Mouse (Mus musculus) lung, postnatal 36 days (tissue): ENCODE results near the gene Epha8.

Source experiments
- DNase-seq: peaks from one replicate; pipeline ENCODE4 v3.0.0; 2022; ENCODE audit warnings: mixed read lengths

Epha8 gene

GRCm38 (mm10) chr4:136899154-136899553 is 57.5 kb downstream of the Epha8 start:
- no peak for DNase-seq

- no peak for DNase-seq
These were observed 58.0 kb downstream of the Epha8 start, which contains the start of gene C1qa for GRCm38 (mm10) chr4:136898637-136899036. Gene C1qa (minus strand): TSS chr4:136898803.

GRCm38 (mm10) chr4:136898084-136898598 is 58.5 kb downstream of the Epha8 start:
- DNase-seq = no peak

- DNase-seq = no peak
These were observed 60.2 kb downstream of the Epha8 start for GRCm38 (mm10) chr4:136896461-136896860.

- no peak for DNase-seq
These were observed 60.8 kb downstream of the Epha8 start for GRCm38 (mm10) chr4:136895861-136896260.

DNA sequence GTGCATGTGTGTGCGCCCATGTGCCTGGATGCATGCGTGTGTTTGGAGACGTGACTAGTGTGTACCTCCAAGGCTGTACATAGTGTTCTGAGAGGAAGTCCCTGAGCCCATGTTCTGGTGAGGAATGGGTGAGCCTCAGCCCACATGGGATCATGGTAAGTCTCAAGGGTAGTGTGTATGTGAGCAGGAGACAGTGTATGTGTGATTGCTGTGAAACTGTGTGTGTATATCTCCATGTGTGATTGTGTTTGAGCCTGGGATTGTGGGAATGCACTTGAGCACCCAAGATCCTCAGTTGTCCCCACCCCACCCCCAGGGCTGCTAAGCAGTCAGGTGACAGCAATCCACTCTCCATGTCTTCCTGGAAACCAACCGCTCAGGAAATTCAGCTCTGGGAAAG is 61.8 kb downstream of the Epha8 start:
- no peak for DNase-seq

DNA sequence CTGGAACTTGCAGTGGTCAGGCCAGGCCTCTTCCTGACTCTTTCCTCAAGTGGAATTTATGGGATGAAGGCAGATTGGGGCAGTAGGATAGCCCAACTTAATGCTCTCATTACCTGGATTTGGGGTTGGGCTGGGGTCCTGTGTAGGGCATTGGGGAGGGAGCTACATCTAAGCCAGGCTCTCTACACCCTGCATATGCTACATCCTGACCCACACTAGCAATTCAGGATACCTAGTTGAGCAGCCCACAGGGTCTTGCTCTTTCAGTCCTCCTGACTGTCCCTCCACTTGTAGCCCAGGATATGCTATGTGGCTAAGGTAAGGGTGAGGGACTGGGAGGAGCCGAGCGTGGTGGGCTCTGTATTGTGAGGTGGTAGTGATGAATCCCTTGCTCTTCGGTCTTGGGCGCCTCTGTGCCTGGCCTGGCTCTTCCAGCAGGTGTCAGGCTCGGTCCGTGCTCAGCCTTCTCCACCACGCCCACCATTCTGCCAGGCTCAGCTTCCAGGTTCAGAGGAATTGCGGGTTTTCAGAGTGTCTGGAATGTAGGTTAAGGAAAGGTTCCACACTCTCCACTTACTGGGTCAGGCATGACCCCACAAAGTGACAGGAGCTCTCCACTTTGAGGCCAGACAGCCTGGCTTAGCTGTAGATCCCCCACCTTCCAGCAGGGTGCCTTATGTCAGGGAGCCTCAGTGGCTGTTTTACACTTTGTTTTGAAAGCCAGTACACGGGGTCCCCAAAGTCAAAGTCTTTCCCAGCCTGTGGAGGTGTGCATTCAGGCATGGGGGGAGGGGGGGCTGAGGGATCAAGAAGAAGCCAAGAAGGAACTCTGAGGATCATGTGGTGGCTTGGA is 62.7 kb downstream of the Epha8 start:
- DNase-seq = no peak

- DNase-seq = no peak
These were observed 63.8 kb downstream of the Epha8 start, which contains the start of gene C1qc for GRCm38 (mm10) chr4:136892811-136893210. Gene C1qc (minus strand): TSS chr4:136893065.

DNA sequence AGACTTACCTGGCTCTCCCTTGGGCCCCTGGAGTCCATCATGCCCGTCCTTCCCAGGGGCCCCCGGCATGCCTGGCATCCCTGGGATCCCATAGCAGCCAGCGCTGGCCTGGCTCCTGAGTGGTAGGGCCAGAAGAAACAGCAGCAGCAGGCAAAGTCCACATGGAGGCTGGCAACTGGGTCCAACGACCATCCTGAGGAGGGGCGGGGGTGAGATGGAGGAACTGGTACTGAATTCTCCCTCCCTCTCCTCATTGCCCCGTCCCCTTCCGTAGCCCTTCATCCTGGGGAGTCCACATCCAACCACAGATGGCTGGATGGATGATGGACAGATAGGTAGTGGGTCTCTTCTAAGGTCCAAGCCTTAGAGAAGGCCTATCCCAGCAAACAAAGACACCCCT is 64.2 kb downstream of the Epha8 start:
- DNase-seq = no peak

DNA sequence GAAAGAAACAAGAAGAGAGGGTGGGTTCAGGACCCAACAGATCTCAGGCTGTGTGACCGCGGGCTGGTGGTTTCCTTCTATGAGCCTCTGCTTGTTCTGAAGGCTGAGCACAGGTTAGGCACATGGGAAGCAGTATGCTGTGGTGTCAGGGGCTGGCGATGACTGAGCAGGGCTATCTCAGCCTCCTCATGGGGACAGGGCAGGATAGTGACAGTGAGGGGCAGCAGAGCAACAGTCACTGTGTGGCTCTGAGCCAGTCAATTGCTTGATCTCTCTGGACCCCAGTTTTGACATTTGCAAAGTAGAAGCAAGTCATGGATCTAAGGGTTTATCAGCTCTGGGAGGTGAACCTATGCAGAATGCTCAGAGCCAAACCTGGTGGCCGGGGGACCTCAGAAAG is 65.5 kb downstream of the Epha8 start:
- DNase-seq = no peak

- DNase-seq = no peak
These were observed 66.6 kb downstream of the Epha8 start for GRCm38 (mm10) chr4:136889981-136890380.

DNA sequence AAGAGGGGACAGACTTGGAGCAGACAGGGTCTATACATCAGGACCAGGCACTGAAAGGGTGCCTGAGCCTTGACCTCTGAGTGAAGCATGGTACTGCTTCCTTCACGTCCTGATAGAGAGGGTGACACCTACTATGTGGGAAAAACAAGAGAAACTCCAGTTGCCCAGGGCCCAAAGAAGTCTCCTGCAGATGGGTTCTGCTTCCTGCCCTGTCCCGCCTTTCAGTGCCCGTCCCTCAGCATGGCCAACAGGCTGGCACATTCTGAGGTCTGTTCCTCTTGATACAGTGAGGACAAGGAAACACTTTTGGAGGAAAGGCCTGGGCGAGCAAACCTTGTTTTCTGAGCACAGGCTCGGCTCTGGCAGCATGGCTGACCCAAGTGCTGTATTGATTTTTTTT is 68.9 kb downstream of the Epha8 start:
- no peak for DNase-seq

DNA sequence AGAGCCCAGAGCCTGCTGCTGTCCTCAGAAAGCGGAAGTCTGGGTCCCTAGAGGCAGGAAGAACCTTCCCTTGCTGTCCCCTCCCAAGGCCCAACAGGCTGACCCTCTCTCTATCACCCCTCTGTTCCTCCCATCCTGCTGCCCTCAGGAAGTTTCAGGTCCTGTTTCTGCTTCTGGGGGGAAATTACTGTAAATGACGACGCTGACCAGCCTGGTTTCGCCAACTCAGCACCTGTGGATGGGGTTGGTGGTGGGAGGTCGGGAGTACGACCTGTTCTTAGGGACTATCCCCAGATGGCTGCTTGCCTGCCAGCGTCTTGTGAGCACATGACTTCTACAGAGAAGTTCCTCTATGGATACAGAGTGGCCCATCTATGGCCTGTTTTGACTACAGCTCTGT is 70.5 kb downstream of the Epha8 start, which contains the start of gene C1qb:
TSS of gene C1qb (minus strand) at position 87 of the 400 bp plus-strand sequence.
- DNase-seq = no peak
